13 mouse cellular contexts compared by ENCODE assay signal in the genomic region with DNA sequence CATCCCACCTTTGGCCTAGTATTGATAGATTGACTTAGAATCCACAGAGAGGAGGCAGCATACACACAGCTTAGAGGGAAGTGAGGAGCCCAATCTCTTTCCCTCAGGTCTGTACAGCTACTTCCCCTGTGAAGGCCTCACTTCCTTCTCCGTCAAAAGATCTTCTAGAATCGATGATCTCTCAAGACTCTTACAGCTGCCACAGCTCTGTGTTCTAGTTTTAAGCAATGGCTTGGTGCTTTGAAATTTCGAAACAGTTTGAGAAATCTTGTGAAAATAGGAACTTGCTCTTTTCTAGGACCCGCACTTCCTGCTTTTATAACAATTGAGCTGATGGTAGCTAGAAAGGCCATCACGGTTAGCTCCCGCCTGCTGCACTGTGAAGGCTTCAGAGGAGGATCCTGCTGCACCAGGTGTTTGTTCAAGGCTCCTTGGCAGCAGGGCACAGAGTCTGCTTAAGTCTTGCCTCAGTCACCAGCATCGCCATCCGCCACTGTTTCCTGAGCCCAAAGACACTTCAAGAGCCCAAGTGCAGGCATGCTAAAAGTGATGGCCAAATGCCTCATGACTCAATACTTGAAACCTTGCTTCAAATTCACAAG.
A peak's percentile ranks its signal among the peaks of the same experiment; 100 is the strongest.
DNase-seq lines count a peak whose midpoint lies in the region; ATAC-seq and TF ChIP-seq lines count a peak whose summit lies in the region.
"Had no signal": no experiment of that assay in that cellular context is flagged by ENCODE, and none has a peak within 500 bp of the region (broad histone marks: within the 10 kb centered on the region; RNA-seq: fewer than 3 reads in every experiment).

No protein-coding gene starts in this region.

- intact Hi-C loops in left cerebral cortex, postnatal 10 days (cut with DNase I): no loop called here

- no peak for TF ChIP-seq CTCF in small intestine, adult 2 months (IDR thresholded peaks at IDR 0.05; ENCODE audit: extremely low read depth, insufficient read length, insufficient replicate concordance, low read depth, low read length)

- no peak for TF ChIP-seq POLR2A in small intestine, adult 2 months (IDR thresholded peaks at IDR 0.05; ENCODE audit: low read depth, low read length)

- no peak overlapping the region for H3K4me3 ChIP-seq in small intestine, adult 2 months (ENCODE audit: low read depth, low read length)
- H3K4me3 ChIP-seq: limb, embryonic 15.5 days had no signal

- H3K36me3 ChIP-seq in small intestine, adult 2 months (ENCODE audit: control insufficient read depth, insufficient read depth, low read length): no peaks in the 10 kb centered on the region
- H3K36me3 ChIP-seq: G1E; limb, embryonic 15.5 days had no signal

- no peaks in the 10 kb centered on the region for H3K27me3 ChIP-seq in small intestine, adult 2 months (ENCODE audit: control insufficient read depth, insufficient read depth, low read length)
- H3K27me3 ChIP-seq: limb, embryonic 15.5 days had no signal

- WGBS in small intestine, adult 2 months: 85% methylated on average over 8 of the region's 8 CpGs

- DNase-seq in left cerebral cortex, adult 11 months (ENCODE audit: low spot score): peak; percentile 18
- no peak for DNase-seq in left cerebral cortex, postnatal 10 days (ENCODE audit: extremely low spot score in 1 of 2, low spot score in 2 of 2)
- DNase-seq in CD4-positive, CD25-positive, alpha-beta regulatory T cell, adult 2 months (ENCODE audit: low read depth, low spot score): peak; percentile 22
- DNase-seq in testis, postnatal 14 days (ENCODE audit: low spot score): no peak
- DNase-seq in adrenal gland, postnatal 36 days: no peak
- DNase-seq in ovary, postnatal 10 days (ENCODE audit: low spot score): no peak
- DNase-seq: gastrocnemius, postnatal 10 days had no signal

- peak overlapping the region; percentile 8; the same call in 1 of the 2 replicates for H3K27ac ChIP-seq in small intestine, adult 2 months (ENCODE audit: insufficient read depth, low read depth, low read length)
- H3K27ac ChIP-seq: limb, embryonic 15.5 days; stomach, postnatal 0 days had no signal

- ATAC-seq in common myeloid progenitor, adult 5-6 weeks (replicated peaks; ENCODE audit: low read depth, poor library complexity, severe bottlenecking): peak; percentile 91
- ATAC-seq: hindbrain, embryonic 16.5 days had no signal

- 0 out of 2 replicates have a peak, but pooled peaks cover 2% of the 10 kb centered on the region for H3K4me1 ChIP-seq in small intestine, adult 2 months (ENCODE audit: control insufficient read depth, insufficient read depth, insufficient read length, low read length)

Comparison
In these comparisons a context has a peak if more than half of its experiments do, and no peak if none do; other contexts are left out.
1. DNase-seq: peak in left cerebral cortex, adult 11 months (single experiment) and CD4-positive, CD25-positive, alpha-beta regulatory T cell, adult 2 months (single experiment); none in left cerebral cortex, postnatal 10 days (0 of 2), testis, postnatal 14 days (single experiment), adrenal gland, postnatal 36 days (0 of 2) and ovary, postnatal 10 days (single experiment).